Mouse (Mus musculus): ENCODE measurements around the gene Sat2. TPM values are rescaled to one million over a fixed set of nuclear protein-coding genes. Genes with fewer than 3 reads are reported as not detected.
A peak's percentile ranks its signal among the peaks of the same experiment; 100 is the strongest.
"Not testable (repeated sequence)": the region's sequence is repeated elsewhere in the genome, so short reads cannot be mapped to it uniquely, and the experiment has no call there.

The Sat2 gene
- polyA plus RNA-seq, 1 experiment from 2014 or later = 18.1 TPM

DNA sequence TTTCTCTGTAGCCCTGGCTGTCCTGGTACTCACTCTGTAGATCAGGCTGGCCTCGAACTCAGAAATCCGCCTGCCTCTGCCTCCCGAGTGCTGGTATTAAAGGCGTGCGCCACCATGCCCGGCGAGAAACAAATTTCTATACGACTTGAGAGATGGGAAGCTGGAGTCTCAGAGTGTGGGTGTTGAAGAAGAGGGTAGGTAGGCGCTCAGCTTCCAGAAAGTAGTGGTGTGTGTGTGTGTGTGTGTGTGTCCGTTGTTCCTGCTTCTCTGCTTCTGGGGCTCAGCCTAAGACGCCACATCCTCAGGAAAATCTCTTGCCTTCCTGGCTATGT lies 7.6 kb upstream of the Sat2 start:
- WGBS = 42% methylated on average over 11 of the region's 11 CpGs
- ATAC-seq (ENCODE audit: insufficient read depth, low FRiP score); H3K27me3 ChIP-seq (ENCODE audit: control insufficient read depth, insufficient read depth, low read length); H3K27ac ChIP-seq (ENCODE audit: low read length); H3K4me3 ChIP-seq (replicated peaks; ENCODE audit: low read length); H3K4me1 ChIP-seq (ENCODE audit: control insufficient read depth, insufficient read depth, low read length); H3K9ac ChIP-seq (ENCODE audit: low read length); H3K36me3 ChIP-seq (ENCODE audit: control insufficient read depth, insufficient read depth, low read length); H3K9me3 ChIP-seq (replicated peaks; ENCODE audit: control insufficient read depth, low read length): not testable (repeated sequence)
- H3K4me2 ChIP-seq (ENCODE audit: low read depth, low read length) = peak overlapping the region; percentile 50

DNA sequence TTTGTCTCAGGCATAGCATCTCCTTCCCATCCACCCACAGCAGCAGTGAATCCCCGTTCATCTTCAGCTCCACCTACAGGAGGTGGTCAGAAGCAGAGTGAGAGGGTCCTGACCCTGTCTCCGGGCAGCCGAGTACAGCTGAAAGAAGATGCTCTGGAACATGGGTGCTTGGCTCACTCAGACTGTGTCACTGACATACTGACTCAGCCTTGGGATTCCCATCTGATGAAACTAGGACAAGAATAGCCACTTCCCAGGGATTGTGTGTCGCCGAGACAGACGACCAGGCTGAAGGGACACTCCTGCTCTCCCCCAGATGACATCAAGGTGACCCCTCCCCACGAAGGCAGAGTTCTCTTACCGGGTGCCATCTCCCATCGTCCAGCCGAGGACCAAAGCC lies 5.0 kb upstream of the Sat2 start:
- Histone ChIP-seq H3K4me1 (ENCODE audit: control insufficient read depth, insufficient read depth, low read length) (peaks cover 7% of the 10 kb centered on the region), H3K4me3 (replicated peaks; ENCODE audit: low read length) (no peak overlapping the region), H3K9me3 (replicated peaks; ENCODE audit: control insufficient read depth, low read length) (no peaks in the 10 kb centered on the region), H3K9ac (ENCODE audit: low read length) (no peak overlapping the region), H3K36me3 (ENCODE audit: control insufficient read depth, insufficient read depth, low read length) (no peaks in the 10 kb centered on the region), H3K4me2 (ENCODE audit: low read depth, low read length) (no peak overlapping the region), H3K27ac (ENCODE audit: low read length) (no peak overlapping the region), H3K27me3 (ENCODE audit: control insufficient read depth, insufficient read depth, low read length) (no peaks in the 10 kb centered on the region)
- 43% methylated on average over 10 of the region's 10 CpGs for WGBS
- no peak for ATAC-seq (ENCODE audit: insufficient read depth, low FRiP score)

GRCm38 (mm10) chr11:69617805-69618204 lies 4.0 kb upstream of the Sat2 start, which contains the start of gene Shbg:
Gene Shbg (minus strand): TSS chr11:69617905.
- no peak for ATAC-seq (ENCODE audit: insufficient read depth, low FRiP score)
- no peak within 1 kb of the TSS for H3K27ac ChIP-seq (ENCODE audit: low read length)
- H3K4me2 ChIP-seq (ENCODE audit: low read depth, low read length) = no peak within 1 kb of the TSS
- H3K9ac ChIP-seq (ENCODE audit: low read length) = no peak within 1 kb of the TSS
- 61% methylated on average over 5 of the region's 5 CpGs for WGBS
- no peak within 1 kb of the TSS for H3K4me3 ChIP-seq (replicated peaks; ENCODE audit: low read length)
- H3K36me3 ChIP-seq (ENCODE audit: control insufficient read depth, insufficient read depth, low read length) = no peaks in the 10 kb centered on the region
- peaks cover 7% of the 10 kb centered on the region for H3K4me1 ChIP-seq (ENCODE audit: control insufficient read depth, insufficient read depth, low read length)
- H3K9me3 ChIP-seq (replicated peaks; ENCODE audit: control insufficient read depth, low read length) = no peaks in the 10 kb centered on the region
- H3K27me3 ChIP-seq (ENCODE audit: control insufficient read depth, insufficient read depth, low read length) = no peaks in the 10 kb centered on the region

- no peak overlapping the region for H3K27ac ChIP-seq (ENCODE audit: low read length)
- no peak overlapping the region for H3K4me3 ChIP-seq (replicated peaks; ENCODE audit: low read length)
- no peaks in the 10 kb centered on the region for H3K27me3 ChIP-seq (ENCODE audit: control insufficient read depth, insufficient read depth, low read length)
- no peak overlapping the region for H3K9ac ChIP-seq (ENCODE audit: low read length)
- H3K9me3 ChIP-seq (replicated peaks; ENCODE audit: control insufficient read depth, low read length) = no peaks in the 10 kb centered on the region
- WGBS = 75% methylated on average over 7 of the region's 7 CpGs
- no peaks in the 10 kb centered on the region for H3K36me3 ChIP-seq (ENCODE audit: control insufficient read depth, insufficient read depth, low read length)
- no peak overlapping the region for H3K4me2 ChIP-seq (ENCODE audit: low read depth, low read length)
- ATAC-seq (ENCODE audit: insufficient read depth, low FRiP score) = no peak
- H3K4me1 ChIP-seq (ENCODE audit: control insufficient read depth, insufficient read depth, low read length) = peaks cover 3% of the 10 kb centered on the region; the same call in 1 of the 2 replicates
These were observed 1.3 kb upstream of the Sat2 start for GRCm38 (mm10) chr11:69620394-69621081.

DNA sequence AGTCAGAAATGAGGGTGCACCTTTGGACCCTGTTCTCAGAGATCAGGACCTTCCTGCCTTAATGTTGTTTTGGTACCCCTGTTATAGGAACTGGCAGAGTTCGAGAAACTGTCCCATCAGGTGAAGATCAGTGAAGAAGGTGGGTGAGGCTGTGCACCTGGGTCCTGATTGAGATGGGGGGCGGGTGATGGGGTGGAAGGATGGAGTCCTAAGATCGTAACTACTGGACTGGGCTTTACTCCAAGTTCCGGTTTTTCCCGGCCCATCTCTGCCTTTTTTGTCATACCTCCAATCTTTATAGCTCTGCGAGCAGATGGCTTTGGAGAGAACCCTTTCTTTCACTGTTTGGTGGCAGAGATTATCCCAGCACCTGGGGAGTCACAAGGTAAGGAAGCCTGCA lies 582 bp downstream of the Sat2 start:
- Histone ChIP-seq H3K4me3 (replicated peaks; ENCODE audit: low read length) (peak overlapping the region; percentile 65), H3K9ac (ENCODE audit: low read length) (peak overlapping the region; percentile 79), H3K4me2 (ENCODE audit: low read depth, low read length) (peak overlapping the region; percentile 66), H3K27ac (ENCODE audit: low read length) (no peak overlapping the region; the same call in 1 of the 2 replicates), H3K27me3 (ENCODE audit: control insufficient read depth, insufficient read depth, low read length) (no peaks in the 10 kb centered on the region), H3K4me1 (ENCODE audit: control insufficient read depth, insufficient read depth, low read length) (peaks cover 3% of the 10 kb centered on the region; the same call in 1 of the 2 replicates), H3K36me3 (ENCODE audit: control insufficient read depth, insufficient read depth, low read length) (no peaks in the 10 kb centered on the region), H3K9me3 (replicated peaks; ENCODE audit: control insufficient read depth, low read length) (no peaks in the 10 kb centered on the region)
- peak; percentile 32; the same call in 1 of the 2 replicates for ATAC-seq (ENCODE audit: insufficient read depth, low FRiP score)
- WGBS = 27% methylated on average over 6 of the region's 6 CpGs

DNA sequence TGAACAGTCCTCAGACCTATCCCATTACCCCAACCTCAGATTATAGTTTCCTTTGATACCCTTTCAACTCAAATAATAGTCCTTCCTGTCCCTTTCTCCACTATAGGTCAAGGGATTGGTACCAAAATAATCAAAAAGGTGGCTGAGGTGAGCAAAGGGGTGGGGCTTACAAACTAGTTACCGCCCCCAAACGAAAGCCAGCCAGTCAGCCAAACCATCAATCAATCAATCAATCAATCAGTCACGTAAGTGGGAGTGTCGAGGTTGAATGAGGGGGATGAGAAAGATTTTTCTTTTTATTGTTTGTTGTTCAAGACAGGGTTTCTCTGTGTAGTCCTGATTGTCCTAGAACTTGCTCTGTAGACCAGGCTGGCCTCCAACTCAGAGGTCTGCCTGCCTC lies 1.2 kb downstream of the Sat2 start:
- Histone ChIP-seq H3K4me2 (ENCODE audit: low read depth, low read length) (peak overlapping the region; percentile 66; the same call in 1 of the 2 replicates), H3K27me3 (ENCODE audit: control insufficient read depth, insufficient read depth, low read length) (no peaks in the 10 kb centered on the region), H3K4me3 (replicated peaks; ENCODE audit: low read length) (0 out of 2 replicates have a peak overlapping the region, but pooled peaks have one; percentile 65), H3K9ac (ENCODE audit: low read length) (no peak overlapping the region; the same call in 1 of the 2 replicates), H3K4me1 (ENCODE audit: control insufficient read depth, insufficient read depth, low read length) (peaks cover 3% of the 10 kb centered on the region; the same call in 1 of the 2 replicates), H3K36me3 (ENCODE audit: control insufficient read depth, insufficient read depth, low read length) (no peaks in the 10 kb centered on the region), H3K9me3 (replicated peaks; ENCODE audit: control insufficient read depth, low read length) (no peaks in the 10 kb centered on the region), H3K27ac (ENCODE audit: low read length) (no peak overlapping the region)
- 67% methylated on average over 4 of the region's 4 CpGs for WGBS
- ATAC-seq (ENCODE audit: insufficient read depth, low FRiP score) = no peak

GRCm38 (mm10) chr11:69624339-69624738 lies 2.5 kb downstream of the Sat2 start:
- H3K36me3 ChIP-seq (ENCODE audit: control insufficient read depth, insufficient read depth, low read length); H3K4me3 ChIP-seq (replicated peaks; ENCODE audit: low read length); H3K9ac ChIP-seq (ENCODE audit: low read length); H3K27me3 ChIP-seq (ENCODE audit: control insufficient read depth, insufficient read depth, low read length); H3K27ac ChIP-seq (ENCODE audit: low read length); H3K9me3 ChIP-seq (replicated peaks; ENCODE audit: control insufficient read depth, low read length); ATAC-seq (ENCODE audit: insufficient read depth, low FRiP score); H3K4me1 ChIP-seq (ENCODE audit: control insufficient read depth, insufficient read depth, low read length); H3K4me2 ChIP-seq (ENCODE audit: low read depth, low read length): not testable (repeated sequence)
- WGBS = 75% methylated on average over 2 of the region's 2 CpGs

DNA sequence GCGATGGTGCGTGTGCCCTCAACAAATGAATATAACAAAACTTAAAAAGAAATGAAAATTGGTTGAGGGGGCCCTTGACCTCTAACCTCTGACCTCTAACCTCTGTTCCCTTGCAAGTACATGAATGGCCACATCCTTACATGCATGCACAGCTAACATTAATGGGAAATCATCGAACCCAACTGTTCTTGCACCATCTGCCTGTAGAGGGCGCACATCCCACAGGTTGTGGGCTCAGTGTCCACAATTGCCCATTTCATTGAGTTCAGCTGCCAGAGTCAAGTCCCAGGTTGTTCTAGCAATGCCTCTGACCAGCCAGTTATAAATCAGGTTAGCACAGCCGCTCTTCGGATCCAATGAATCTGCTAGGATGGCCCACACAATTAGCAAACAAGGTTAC lies 6.5 kb downstream of the Sat2 start:
- Histone ChIP-seq H3K4me3 (replicated peaks; ENCODE audit: low read length) (no peak overlapping the region), H3K9ac (ENCODE audit: low read length) (no peak overlapping the region), H3K4me2 (ENCODE audit: low read depth, low read length) (no peak overlapping the region), H3K27me3 (ENCODE audit: control insufficient read depth, insufficient read depth, low read length) (no peaks in the 10 kb centered on the region), H3K27ac (ENCODE audit: low read length) (no peak overlapping the region), H3K9me3 (replicated peaks; ENCODE audit: control insufficient read depth, low read length) (no peaks in the 10 kb centered on the region), H3K36me3 (ENCODE audit: control insufficient read depth, insufficient read depth, low read length) (no peaks in the 10 kb centered on the region), H3K4me1 (ENCODE audit: control insufficient read depth, insufficient read depth, low read length) (no peaks in the 10 kb centered on the region)
- no peak for ATAC-seq (ENCODE audit: insufficient read depth, low FRiP score)
- WGBS = 33% methylated on average over 6 of the region's 6 CpGs

DNA sequence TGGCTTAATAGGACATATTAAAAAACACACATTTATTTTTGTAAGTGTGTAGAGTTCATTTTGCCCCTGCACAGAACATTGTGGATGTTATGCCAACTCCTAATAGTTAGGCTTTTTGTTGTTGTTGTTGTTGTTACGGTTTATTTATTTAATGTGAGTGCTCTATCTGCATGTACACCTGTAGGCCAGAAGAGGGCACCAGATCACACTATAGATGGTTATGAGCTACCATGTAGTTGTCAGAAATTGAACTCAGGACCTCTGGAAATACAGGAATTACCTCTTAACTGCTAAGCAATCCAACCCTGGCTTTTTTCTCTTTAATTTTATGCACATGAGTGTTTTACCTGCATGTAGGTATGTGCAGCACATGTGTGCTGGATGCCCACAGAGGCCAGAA lies 8.0 kb downstream of the Sat2 start:
- Histone ChIP-seq H3K4me2 (ENCODE audit: low read depth, low read length) (no peak overlapping the region), H3K36me3 (ENCODE audit: control insufficient read depth, insufficient read depth, low read length) (no peaks in the 10 kb centered on the region), H3K9ac (ENCODE audit: low read length) (no peak overlapping the region), H3K9me3 (replicated peaks; ENCODE audit: control insufficient read depth, low read length) (no peaks in the 10 kb centered on the region), H3K27ac (ENCODE audit: low read length) (no peak overlapping the region), H3K4me1 (ENCODE audit: control insufficient read depth, insufficient read depth, low read length) (peaks cover 6% of the 10 kb centered on the region), H3K4me3 (replicated peaks; ENCODE audit: low read length) (no peak overlapping the region), H3K27me3 (ENCODE audit: control insufficient read depth, insufficient read depth, low read length) (no peaks in the 10 kb centered on the region)
- ATAC-seq (ENCODE audit: insufficient read depth, low FRiP score) = no peak
- WGBS = 62% methylated on average over 1 of the region's 1 CpGs

All from stomach, embryonic 16.5 days (tissue).